Mouse (Mus musculus) kidney, adult 9 months (tissue): ENCODE measurements around the gene Agtr2.
"Not testable (repeated sequence)": the region's sequence is repeated elsewhere in the genome, so short reads cannot be mapped to it uniquely, and the experiment has no call there.

Source experiments
- DNase-seq: peaks from one replicate; pipeline ENCODE4 v3.0.0; 2022

Gene Agtr2

GRCm38 (mm10) chrX:21484414-21484813 lies at the start of gene Agtr2:
Gene Agtr2, plus strand, starts transcription at chrX:21484544.
- DNase-seq = no peak

- DNase-seq = no peak
These were observed 31.8 kb upstream of the Agtr2 start for GRCm38 (mm10) chrX:21452519-21452918.

- peak; percentile 9 for DNase-seq
These were observed 3.8 kb downstream of the Agtr2 start for GRCm38 (mm10) chrX:21488111-21488510.

GRCm38 (mm10) chrX:21500242-21500641 lies 15.9 kb downstream of the Agtr2 start:
- no peak for DNase-seq

- DNase-seq = not testable (repeated sequence)
These were observed 23.0 kb downstream of the Agtr2 start for GRCm38 (mm10) chrX:21507333-21507732.

- DNase-seq = no peak
These were observed 38.2 kb downstream of the Agtr2 start for GRCm38 (mm10) chrX:21522590-21522989.
